Mouse (Mus musculus): ENCODE measurements around the gene Spty2d1. TPM values are rescaled to one million over a fixed set of nuclear protein-coding genes. Genes with fewer than 3 reads are reported as not detected.

Gene Spty2d1
- polyA plus RNA-seq, 1 experiment from 2014 or later = 17.2 TPM

- H3K9me3 ChIP-seq = no peaks in the 10 kb centered on the region
- H3K9ac ChIP-seq = no peak overlapping the region
- H3K27ac ChIP-seq = no peak overlapping the region
- H3K4me1 ChIP-seq (replicated peaks) = peaks cover 15% of the 10 kb centered on the region
- no peak overlapping the region for H3K4me3 ChIP-seq (replicated peaks)
- no peak for ATAC-seq
- 59% methylated on average over 7 of the region's 7 CpGs for WGBS
- H3K4me2 ChIP-seq (replicated peaks) = no peak overlapping the region
- H3K36me3 ChIP-seq = no peaks in the 10 kb centered on the region
- H3K27me3 ChIP-seq (replicated peaks) = no peaks in the 10 kb centered on the region
These were observed 8.9 kb upstream of the Spty2d1 start for GRCm38 (mm10) chr7:47017146-47017545.

- Histone ChIP-seq H3K27me3 (replicated peaks) (no peaks in the 10 kb centered on the region), H3K36me3 (no peaks in the 10 kb centered on the region), H3K9ac (no peak overlapping the region), H3K4me3 (replicated peaks) (no peak overlapping the region), H3K4me2 (replicated peaks) (no peak overlapping the region), H3K27ac (no peak overlapping the region), H3K4me1 (replicated peaks) (peaks cover 15% of the 10 kb centered on the region), H3K9me3 (no peaks in the 10 kb centered on the region)
- 75% methylated on average over 3 of the region's 3 CpGs for WGBS
- no peak for ATAC-seq
These were observed 8.4 kb upstream of the Spty2d1 start for GRCm38 (mm10) chr7:47016602-47017001.

- Histone ChIP-seq H3K4me2 (replicated peaks) (peak overlapping the region; percentile 46), H3K27ac (peak overlapping the region; percentile 45), H3K4me3 (replicated peaks) (no peak overlapping the region), H3K4me1 (replicated peaks) (peaks cover 11% of the 10 kb centered on the region), H3K9me3 (no peaks in the 10 kb centered on the region), H3K9ac (no peak overlapping the region), H3K36me3 (no peaks in the 10 kb centered on the region), H3K27me3 (replicated peaks) (no peaks in the 10 kb centered on the region)
- ATAC-seq = peak; percentile 100
- WGBS = 6% methylated on average over 6 of the region's 6 CpGs
These were observed 7.3 kb upstream of the Spty2d1 start for GRCm38 (mm10) chr7:47015390-47016065.

- Histone ChIP-seq H3K27me3 (replicated peaks) (no peaks in the 10 kb centered on the region), H3K4me2 (replicated peaks) (no peak overlapping the region; the same call in 1 of the 2 replicates), H3K36me3 (no peaks in the 10 kb centered on the region), H3K27ac (peak overlapping the region; percentile 45), H3K4me1 (replicated peaks) (peaks cover 12% of the 10 kb centered on the region), H3K9ac (no peak overlapping the region), H3K9me3 (no peaks in the 10 kb centered on the region), H3K4me3 (replicated peaks) (no peak overlapping the region)
- ATAC-seq = no peak
- 55% methylated on average over 10 of the region's 11 CpGs for WGBS
These were observed 6.6 kb upstream of the Spty2d1 start for GRCm38 (mm10) chr7:47014564-47015389.

GRCm38 (mm10) chr7:47013131-47013767, 5.0 kb upstream of the Spty2d1 start:
- Histone ChIP-seq H3K36me3 (no peaks in the 10 kb centered on the region), H3K9me3 (no peaks in the 10 kb centered on the region), H3K4me2 (replicated peaks) (no peak overlapping the region), H3K4me1 (replicated peaks) (peaks cover 19% of the 10 kb centered on the region), H3K9ac (no peak overlapping the region), H3K4me3 (replicated peaks) (no peak overlapping the region), H3K27me3 (replicated peaks) (no peaks in the 10 kb centered on the region), H3K27ac (no peak overlapping the region)
- 45% methylated on average over 9 of the region's 9 CpGs for WGBS
- no peak for ATAC-seq

- Histone ChIP-seq H3K4me3 (replicated peaks) (peak overlapping the region; percentile 65), H3K9me3 (no peaks in the 10 kb centered on the region), H3K4me2 (replicated peaks) (peak overlapping the region; percentile 72), H3K27ac (peak overlapping the region; percentile 94), H3K9ac (peak overlapping the region; percentile 73), H3K27me3 (replicated peaks) (no peaks in the 10 kb centered on the region), H3K4me1 (replicated peaks) (peaks cover 13% of the 10 kb centered on the region), H3K36me3 (no peaks in the 10 kb centered on the region)
- WGBS = under 1% methylated on average over 25 of the region's 25 CpGs
- peak; percentile 83 for ATAC-seq
These were observed 418 bp downstream of the Spty2d1 start for GRCm38 (mm10) chr7:47007818-47008167.

- Histone ChIP-seq H3K27me3 (replicated peaks) (no peaks in the 10 kb centered on the region), H3K36me3 (no peaks in the 10 kb centered on the region), H3K4me1 (replicated peaks) (peaks cover 13% of the 10 kb centered on the region), H3K4me2 (replicated peaks) (peak overlapping the region; percentile 72), H3K9ac (peak overlapping the region; percentile 73), H3K9me3 (no peaks in the 10 kb centered on the region), H3K4me3 (replicated peaks) (peak overlapping the region; percentile 65), H3K27ac (peak overlapping the region; percentile 94)
- WGBS = 13% methylated on average over 21 of the region's 21 CpGs
- no peak for ATAC-seq
These were observed 966 bp downstream of the Spty2d1 start for GRCm38 (mm10) chr7:47007109-47007780.

GRCm38 (mm10) chr7:47003411-47004115, 4.6 kb downstream of the Spty2d1 start:
- H3K4me3 ChIP-seq (replicated peaks) = no peak overlapping the region
- H3K9ac ChIP-seq = no peak overlapping the region
- no peak for ATAC-seq
- 53% methylated on average over 3 of the region's 3 CpGs for WGBS
- H3K36me3 ChIP-seq = 0 out of 2 replicates have a peak, but pooled peaks cover 2% of the 10 kb centered on the region
- no peaks in the 10 kb centered on the region for H3K9me3 ChIP-seq
- H3K27me3 ChIP-seq (replicated peaks) = no peaks in the 10 kb centered on the region
- H3K4me1 ChIP-seq (replicated peaks) = peaks cover 21% of the 10 kb centered on the region
- no peak overlapping the region for H3K4me2 ChIP-seq (replicated peaks)
- H3K27ac ChIP-seq = no peak overlapping the region

GRCm38 (mm10) chr7:47001900-47002275, 6.3 kb downstream of the Spty2d1 start:
- no peak for ATAC-seq
- H3K9ac ChIP-seq = no peak overlapping the region
- 59% methylated on average over 4 of the region's 4 CpGs for WGBS
- H3K36me3 ChIP-seq = peaks cover 14% of the 10 kb centered on the region
- H3K27me3 ChIP-seq (replicated peaks) = no peaks in the 10 kb centered on the region
- no peak overlapping the region for H3K27ac ChIP-seq
- H3K4me2 ChIP-seq (replicated peaks) = no peak overlapping the region
- H3K4me3 ChIP-seq (replicated peaks) = no peak overlapping the region
- H3K4me1 ChIP-seq (replicated peaks) = peaks cover 25% of the 10 kb centered on the region
- no peaks in the 10 kb centered on the region for H3K9me3 ChIP-seq

GRCm38 (mm10) chr7:47001125-47001899, 6.9 kb downstream of the Spty2d1 start:
- no peaks in the 10 kb centered on the region for H3K27me3 ChIP-seq (replicated peaks)
- H3K27ac ChIP-seq = no peak overlapping the region
- no peak overlapping the region for H3K9ac ChIP-seq
- WGBS = 33% methylated on average over 5 of the region's 5 CpGs
- H3K4me3 ChIP-seq (replicated peaks) = no peak overlapping the region
- ATAC-seq = no peak
- H3K4me2 ChIP-seq (replicated peaks) = no peak overlapping the region
- no peaks in the 10 kb centered on the region for H3K9me3 ChIP-seq
- peaks cover 14% of the 10 kb centered on the region for H3K36me3 ChIP-seq
- H3K4me1 ChIP-seq (replicated peaks) = peaks cover 25% of the 10 kb centered on the region

GRCm38 (mm10) chr7:47000644-47000983, 7.6 kb downstream of the Spty2d1 start:
- 34% methylated on average over 3 of the region's 3 CpGs for WGBS
- H3K4me1 ChIP-seq (replicated peaks) = peaks cover 25% of the 10 kb centered on the region

More at GRCm38 (mm10) chr7:47000644-47000983, 7.6 kb downstream of the Spty2d1 start:
- peaks cover 16% of the 10 kb centered on the region for H3K36me3 ChIP-seq
- no peaks in the 10 kb centered on the region for H3K9me3 ChIP-seq
- no peak overlapping the region for H3K9ac ChIP-seq
- no peak overlapping the region; the same call in 1 of the 2 replicates for H3K27ac ChIP-seq
- H3K27me3 ChIP-seq (replicated peaks) = no peaks in the 10 kb centered on the region
- no peak overlapping the region for H3K4me2 ChIP-seq (replicated peaks)
- no peak overlapping the region for H3K4me3 ChIP-seq (replicated peaks)
- peak; percentile 72; the same call in 1 of the 2 replicates for ATAC-seq

Data from intestine, embryonic 15.5 days (tissue).